Mouse (Mus musculus): ENCODE data around the gene Creb3. TPM values are rescaled to one million over a fixed set of nuclear protein-coding genes. Genes with fewer than 3 reads are reported as not detected.
"Not testable (repeated sequence)": the region's sequence is repeated elsewhere in the genome, so short reads cannot be mapped to it uniquely, and the experiment has no call there.

Gene Creb3
- polyA plus RNA-seq, 1 experiment, result 24.4 TPM

DNA sequence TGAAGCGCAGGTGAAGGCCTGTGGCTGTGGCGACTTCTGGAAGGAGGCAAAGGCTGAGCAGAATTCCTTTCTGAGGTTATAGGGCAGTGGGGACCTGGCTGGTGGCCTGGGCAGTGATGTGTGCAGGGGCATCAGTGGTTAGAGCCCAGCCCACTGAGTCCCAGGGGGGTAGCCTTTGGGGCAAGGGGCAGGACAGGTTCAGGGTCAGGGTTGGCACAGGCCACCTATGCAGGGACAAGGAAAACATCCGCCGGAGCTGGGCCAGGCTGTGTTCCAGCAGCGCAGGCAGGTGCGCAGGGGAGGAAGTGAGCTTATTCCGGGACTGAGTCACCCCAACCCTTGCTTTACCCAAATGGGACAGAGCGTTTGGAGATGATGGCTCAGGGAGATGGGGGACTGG is 24.3 kb downstream of the Creb3 start:
- Histone ChIP-seq H3K9ac (ENCODE audit: low read depth, poor library complexity, severe bottlenecking) (no peak overlapping the region), H3K27me3 (ENCODE audit: control insufficient read depth, insufficient read depth, low read length, poor library complexity, severe bottlenecking) (no peaks in the 10 kb centered on the region)

DNA sequence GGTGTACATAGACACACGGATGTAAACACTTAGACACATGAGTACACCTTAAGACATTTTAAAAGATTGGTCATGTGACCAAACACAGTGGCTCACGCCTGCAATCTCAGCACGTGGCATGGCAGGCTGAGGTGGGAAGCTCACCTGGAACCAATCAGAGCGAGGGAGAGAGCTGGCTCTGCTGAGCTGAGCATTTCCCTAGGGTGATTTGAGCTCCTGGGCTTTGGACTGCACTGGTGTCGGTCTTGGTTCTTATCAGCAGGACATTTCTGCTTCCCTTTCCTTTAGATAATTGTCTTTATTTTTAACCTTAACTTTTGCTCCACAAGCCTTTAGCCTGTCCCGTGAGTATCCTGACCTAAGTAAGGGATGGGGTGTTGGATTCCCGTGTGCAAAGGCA is 25.5 kb downstream of the Creb3 start:
- Histone ChIP-seq H3K9me3 (replicated peaks; ENCODE audit: control insufficient read depth, insufficient read depth, low read length, poor library complexity, severe bottlenecking) (no peaks in the 10 kb centered on the region), H3K36me3 (ENCODE audit: control insufficient read depth, insufficient read depth, low read length, poor library complexity, severe bottlenecking) (peaks cover 5% of the 10 kb centered on the region), H3K4me1 (ENCODE audit: control insufficient read depth, insufficient read depth, low read length) (no peaks in the 10 kb centered on the region), H3K9ac (ENCODE audit: low read depth, poor library complexity, severe bottlenecking) (no peak overlapping the region), H3K27me3 (ENCODE audit: control insufficient read depth, insufficient read depth, low read length, poor library complexity, severe bottlenecking) (no peaks in the 10 kb centered on the region), H3K4me3 (ENCODE audit: low read depth, low read length) (no peak overlapping the region), H3K27ac (ENCODE audit: insufficient read depth, low read length) (no peak overlapping the region)
- no peak for TF ChIP-seq CTCF (IDR thresholded peaks at IDR 0.05; ENCODE audit: low read depth, low read length)
- no peak for TF ChIP-seq EP300 (IDR thresholded peaks at IDR 0.05; ENCODE audit: insufficient read depth, low read depth, low read length)
- TF ChIP-seq POLR2A (IDR thresholded peaks at IDR 0.05; ENCODE audit: insufficient read depth, low read length), result no peak

More for the DNA sequence above, 24.3 kb downstream of the Creb3 start:
- TF ChIP-seq POLR2A (IDR thresholded peaks at IDR 0.05; ENCODE audit: insufficient read depth, low read length) (no peak), CTCF (IDR thresholded peaks at IDR 0.05; ENCODE audit: low read depth, low read length) (no peak), EP300 (IDR thresholded peaks at IDR 0.05; ENCODE audit: insufficient read depth, low read depth, low read length) (no peak)
- Histone ChIP-seq H3K27ac (ENCODE audit: insufficient read depth, low read length) (no peak overlapping the region), H3K9me3 (replicated peaks; ENCODE audit: control insufficient read depth, insufficient read depth, low read length, poor library complexity, severe bottlenecking) (no peaks in the 10 kb centered on the region), H3K36me3 (ENCODE audit: control insufficient read depth, insufficient read depth, low read length, poor library complexity, severe bottlenecking) (peaks cover 5% of the 10 kb centered on the region), H3K4me3 (ENCODE audit: low read depth, low read length) (no peak overlapping the region), H3K4me1 (ENCODE audit: control insufficient read depth, insufficient read depth, low read length) (no peaks in the 10 kb centered on the region)

DNA sequence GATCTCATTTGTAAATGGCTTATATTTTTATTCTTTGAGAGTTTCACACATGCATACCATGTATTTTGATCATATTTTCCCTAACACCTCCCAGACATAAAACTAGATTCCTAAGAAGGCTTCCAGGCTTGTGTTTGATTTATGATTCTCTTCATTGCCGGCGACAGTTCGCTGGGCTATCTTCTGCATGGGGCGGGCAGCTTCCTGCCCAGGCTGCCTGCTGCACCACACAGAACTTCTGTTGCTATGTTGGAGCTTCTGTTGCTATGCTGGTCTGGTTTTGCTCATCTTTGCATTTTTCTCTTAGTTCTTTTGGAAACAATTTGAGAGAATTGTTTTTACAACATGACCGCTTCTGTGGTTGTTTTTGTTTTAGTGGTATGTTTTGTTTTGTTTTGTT is 29.4 kb downstream of the Creb3 start:
- Histone ChIP-seq H3K36me3 (ENCODE audit: control insufficient read depth, insufficient read depth, low read length, poor library complexity, severe bottlenecking) (no peaks in the 10 kb centered on the region), H3K27me3 (ENCODE audit: control insufficient read depth, insufficient read depth, low read length, poor library complexity, severe bottlenecking) (no peaks in the 10 kb centered on the region), H3K9ac (ENCODE audit: low read depth, poor library complexity, severe bottlenecking) (no peak overlapping the region), H3K4me3 (ENCODE audit: low read depth, low read length) (no peak overlapping the region), H3K4me1 (ENCODE audit: control insufficient read depth, insufficient read depth, low read length) (no peaks in the 10 kb centered on the region), H3K27ac (ENCODE audit: insufficient read depth, low read length) (no peak overlapping the region), H3K9me3 (replicated peaks; ENCODE audit: control insufficient read depth, insufficient read depth, low read length, poor library complexity, severe bottlenecking) (no peaks in the 10 kb centered on the region)
- TF ChIP-seq CTCF (IDR thresholded peaks at IDR 0.05; ENCODE audit: low read depth, low read length) (no peak), POLR2A (IDR thresholded peaks at IDR 0.05; ENCODE audit: insufficient read depth, low read length) (no peak), EP300 (IDR thresholded peaks at IDR 0.05; ENCODE audit: insufficient read depth, low read depth, low read length) (no peak)

DNA sequence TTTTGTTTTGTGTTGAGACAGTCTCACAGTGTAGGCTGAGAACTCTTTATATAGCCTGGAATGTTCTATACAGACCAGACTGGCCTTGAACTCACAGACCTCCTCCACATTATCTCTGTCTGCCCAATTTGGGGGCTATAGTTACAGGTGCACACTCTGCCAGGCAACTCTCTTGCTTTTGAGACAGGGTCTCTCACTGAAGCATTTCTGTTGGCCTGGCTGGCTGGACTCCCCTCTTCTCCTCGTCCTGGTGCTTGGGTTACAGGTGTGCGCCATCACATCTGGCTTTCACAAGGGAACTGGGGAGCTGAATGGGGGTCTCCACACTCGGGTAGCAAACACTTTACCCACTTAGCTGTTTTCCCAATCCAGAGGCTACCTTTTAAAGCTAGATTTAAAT is 29.8 kb downstream of the Creb3 start:
- no peak overlapping the region for H3K9ac ChIP-seq (ENCODE audit: low read depth, poor library complexity, severe bottlenecking)
- no peak overlapping the region for H3K27ac ChIP-seq (ENCODE audit: insufficient read depth, low read length)
- no peak overlapping the region for H3K4me3 ChIP-seq (ENCODE audit: low read depth, low read length)
- no peaks in the 10 kb centered on the region for H3K9me3 ChIP-seq (replicated peaks; ENCODE audit: control insufficient read depth, insufficient read depth, low read length, poor library complexity, severe bottlenecking)
- H3K27me3 ChIP-seq (ENCODE audit: control insufficient read depth, insufficient read depth, low read length, poor library complexity, severe bottlenecking), result no peaks in the 10 kb centered on the region
- no peak for TF ChIP-seq CTCF (IDR thresholded peaks at IDR 0.05; ENCODE audit: low read depth, low read length)
- no peak for TF ChIP-seq POLR2A (IDR thresholded peaks at IDR 0.05; ENCODE audit: insufficient read depth, low read length)
- no peak for TF ChIP-seq EP300 (IDR thresholded peaks at IDR 0.05; ENCODE audit: insufficient read depth, low read depth, low read length)
- no peaks in the 10 kb centered on the region for H3K4me1 ChIP-seq (ENCODE audit: control insufficient read depth, insufficient read depth, low read length)
- no peaks in the 10 kb centered on the region for H3K36me3 ChIP-seq (ENCODE audit: control insufficient read depth, insufficient read depth, low read length, poor library complexity, severe bottlenecking)

DNA sequence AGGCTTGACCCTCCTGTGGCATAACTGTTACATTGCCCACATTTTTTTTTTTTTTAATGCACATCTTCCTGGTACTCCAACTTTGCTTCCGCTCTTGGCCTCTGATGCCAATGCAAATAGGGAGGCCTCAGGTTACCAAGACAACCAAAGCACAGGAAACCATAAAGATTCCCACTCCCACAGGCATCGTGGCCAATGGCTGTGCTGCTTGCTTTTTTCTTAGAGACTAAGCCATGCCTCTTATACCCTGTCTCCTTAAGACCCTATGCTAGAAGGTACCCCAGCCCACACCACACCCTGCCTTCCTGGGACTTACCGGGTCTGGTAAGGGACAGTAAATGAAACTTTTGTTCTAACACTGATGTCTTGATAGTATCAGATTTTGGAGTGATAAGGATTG is 31.3 kb downstream of the Creb3 start:
- Histone ChIP-seq H3K27ac (ENCODE audit: insufficient read depth, low read length) (no peak overlapping the region), H3K27me3 (ENCODE audit: control insufficient read depth, insufficient read depth, low read length, poor library complexity, severe bottlenecking) (no peaks in the 10 kb centered on the region), H3K36me3 (ENCODE audit: control insufficient read depth, insufficient read depth, low read length, poor library complexity, severe bottlenecking) (no peaks in the 10 kb centered on the region), H3K4me1 (ENCODE audit: control insufficient read depth, insufficient read depth, low read length) (no peaks in the 10 kb centered on the region), H3K9me3 (replicated peaks; ENCODE audit: control insufficient read depth, insufficient read depth, low read length, poor library complexity, severe bottlenecking) (no peaks in the 10 kb centered on the region), H3K9ac (ENCODE audit: low read depth, poor library complexity, severe bottlenecking) (no peak overlapping the region), H3K4me3 (ENCODE audit: low read depth, low read length) (no peak overlapping the region)
- TF ChIP-seq CTCF (IDR thresholded peaks at IDR 0.05; ENCODE audit: low read depth, low read length) (no peak), POLR2A (IDR thresholded peaks at IDR 0.05; ENCODE audit: insufficient read depth, low read length) (no peak), EP300 (IDR thresholded peaks at IDR 0.05; ENCODE audit: insufficient read depth, low read depth, low read length) (no peak)

DNA sequence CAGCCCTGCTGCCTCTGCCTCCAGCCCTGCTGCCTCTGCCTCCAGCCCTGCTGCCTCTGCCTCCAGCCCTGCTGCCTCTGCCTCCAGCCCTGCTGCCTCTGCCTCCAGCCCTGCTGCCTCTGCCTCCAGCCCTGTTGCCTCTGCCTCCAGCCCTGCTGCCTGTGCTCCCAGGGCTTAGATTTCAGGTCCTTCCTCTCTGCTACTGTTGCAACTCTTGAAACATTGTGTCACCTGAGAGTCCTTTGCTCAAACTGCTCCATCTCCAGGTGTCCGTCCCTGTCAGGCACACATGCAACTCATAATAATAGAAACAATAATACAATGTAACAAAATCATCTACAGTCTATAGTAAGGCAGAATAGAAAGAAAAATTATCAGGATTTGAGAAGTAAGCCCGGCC is 34.5 kb downstream of the Creb3 start:
- H3K9ac ChIP-seq (ENCODE audit: low read depth, poor library complexity, severe bottlenecking); H3K27ac ChIP-seq (ENCODE audit: insufficient read depth, low read length); H3K9me3 ChIP-seq (replicated peaks; ENCODE audit: control insufficient read depth, insufficient read depth, low read length, poor library complexity, severe bottlenecking); H3K36me3 ChIP-seq (ENCODE audit: control insufficient read depth, insufficient read depth, low read length, poor library complexity, severe bottlenecking); H3K4me1 ChIP-seq (ENCODE audit: control insufficient read depth, insufficient read depth, low read length); H3K27me3 ChIP-seq (ENCODE audit: control insufficient read depth, insufficient read depth, low read length, poor library complexity, severe bottlenecking); H3K4me3 ChIP-seq (ENCODE audit: low read depth, low read length): not testable (repeated sequence)

Data from ES-Bruce4 (cell line).